9 mouse cellular contexts compared by ENCODE assay signal in genomic region chr7:112743063-112743462, GRCm38 (mm10).
DNase-seq lines count a peak whose midpoint lies in the region; ATAC-seq lines count a peak whose summit lies in the region.
"Had no signal": no experiment of that assay in that cellular context is flagged by ENCODE, and none has a peak within 500 bp of the region (broad histone marks: within the 10 kb centered on the region; RNA-seq: fewer than 3 reads in every experiment).

No protein-coding gene starts in this region.

- H3K27ac ChIP-seq in heart, embryonic 14.5 days (replicated peaks in 1 of 2; ENCODE audit: control insufficient read depth in 1 of 2, insufficient read depth in 1 of 2, low read depth in 2 of 2, low read length in 2 of 2): peak overlapping the region; percentile 91 to 94
- peak overlapping the region; percentile 76 for H3K27ac ChIP-seq in embryonic facial prominence, embryonic 14.5 days (replicated peaks; ENCODE audit: low read depth, low read length)
- H3K27ac ChIP-seq in midbrain, embryonic 13.5 days: peak overlapping the region; percentile 64
- H3K27ac ChIP-seq: layer of hippocampus, adult 2 months had no signal

- ATAC-seq in heart, embryonic 14.5 days (ENCODE audit: insufficient number of reproducible peaks, insufficient read depth, low FRiP score, low read depth): no peak
- no peak for ATAC-seq in embryonic facial prominence, embryonic 14.5 days (ENCODE audit: low read depth)
- ATAC-seq in midbrain, embryonic 13.5 days: no peak
- no peak for ATAC-seq in megakaryocyte, adult 5-6 weeks (ENCODE audit: poor library complexity, severe bottlenecking)

- H3K36me3 ChIP-seq in heart, embryonic 14.5 days (ENCODE audit: control insufficient read depth, insufficient read depth, low read length): no peaks in the 10 kb centered on the region
- H3K36me3 ChIP-seq in embryonic facial prominence, embryonic 14.5 days (ENCODE audit: control insufficient read depth, insufficient read depth, low read length): no peaks in the 10 kb centered on the region
- no peaks in the 10 kb centered on the region for H3K36me3 ChIP-seq in midbrain, embryonic 13.5 days

- no peak for DNase-seq in heart, adult 9 months (ENCODE audit: low spot score in 2 of 2)
- DNase-seq in embryonic facial prominence, embryonic 14.5 days (ENCODE audit: low spot score): no peak
- DNase-seq in kidney, adult 11 months: peak; percentile 58
- no peak for DNase-seq in layer of hippocampus, adult 9-11 months
- no peak for DNase-seq in thymus, adult 18-20 months

- H3K4me3 ChIP-seq in heart, embryonic 14.5 days (ENCODE audit: control insufficient read depth in 1 of 2, insufficient read depth in 1 of 2, low read depth in 1 of 2, low read length in 2 of 2): peak overlapping the region in 1 of 2 experiments; percentile 31; a peak in 2 of 4 replicates
- no peak overlapping the region for H3K4me3 ChIP-seq in embryonic facial prominence, embryonic 14.5 days (ENCODE audit: low read depth, low read length)
- no peak overlapping the region for H3K4me3 ChIP-seq in midbrain, embryonic 13.5 days (replicated peaks)
- H3K4me3 ChIP-seq: layer of hippocampus, adult 2 months had no signal

- 36% methylated on average over 7 of the region's 7 CpGs for WGBS in heart, embryonic 14.5 days
- WGBS in embryonic facial prominence, embryonic 14.5 days: 35% methylated on average over 7 of the region's 7 CpGs
- WGBS in midbrain, embryonic 13.5 days: 28% methylated on average over 7 of the region's 7 CpGs

- no peaks in the 10 kb centered on the region for H3K27me3 ChIP-seq in heart, embryonic 14.5 days (ENCODE audit: control insufficient read depth, insufficient read depth, low read length)
- H3K27me3 ChIP-seq in embryonic facial prominence, embryonic 14.5 days (replicated peaks; ENCODE audit: control insufficient read depth, insufficient read depth, low read length): no peaks in the 10 kb centered on the region
- H3K27me3 ChIP-seq in midbrain, embryonic 13.5 days: no peaks in the 10 kb centered on the region

- H3K4me1 ChIP-seq in heart, embryonic 14.5 days (ENCODE audit: control insufficient read depth in 2 of 2, insufficient read depth in 2 of 2, low read length in 2 of 2): peaks cover 32 to 76% of the 10 kb centered on the region in 2 experiments
- H3K4me1 ChIP-seq in embryonic facial prominence, embryonic 14.5 days (ENCODE audit: control insufficient read depth, insufficient read depth, low read length): peaks cover 48% of the 10 kb centered on the region
- peaks cover 53% of the 10 kb centered on the region for H3K4me1 ChIP-seq in midbrain, embryonic 13.5 days (replicated peaks)

- H3K9ac ChIP-seq in heart, embryonic 14.5 days (ENCODE audit: low read length): peak overlapping the region; percentile 69
- no peak overlapping the region for H3K9ac ChIP-seq in embryonic facial prominence, embryonic 14.5 days (ENCODE audit: low read depth, low read length)
- H3K9ac ChIP-seq in midbrain, embryonic 13.5 days (replicated peaks): no peak overlapping the region

- H3K9me3 ChIP-seq in heart, embryonic 14.5 days (ENCODE audit: control insufficient read depth, low read length): no peaks in the 10 kb centered on the region
- no peaks in the 10 kb centered on the region for H3K9me3 ChIP-seq in embryonic facial prominence, embryonic 14.5 days (ENCODE audit: control insufficient read depth, low read length)
- no peaks in the 10 kb centered on the region for H3K9me3 ChIP-seq in midbrain, embryonic 13.5 days

- peak overlapping the region; percentile 63 for H3K4me2 ChIP-seq in heart, embryonic 14.5 days (ENCODE audit: low read length)
- peak overlapping the region; percentile 45; the same call in 1 of the 2 replicates for H3K4me2 ChIP-seq in embryonic facial prominence, embryonic 14.5 days (ENCODE audit: low read depth, low read length)
- peak overlapping the region; percentile 39; the same call in 1 of the 2 replicates for H3K4me2 ChIP-seq in midbrain, embryonic 13.5 days (replicated peaks)
